Mouse (Mus musculus) left cerebral cortex, adult 2 months (tissue): ENCODE measurements at regions not wholly inside any gene's neighbourhood (a gene's known extent, or its start where the extent isn't known, plus 50 kb on each side); places are given as distances from the start of the nearest gene placed in this dataset.
"Not testable (repeated sequence)": the region's sequence is repeated elsewhere in the genome, so short reads cannot be mapped to it uniquely, and the experiment has no call there.

Experiments
- DNase-seq, 2 experiments: peaks; one replicate each; pipeline ENCODE4 v3.0.0; 2021 to 2022; ENCODE audit warnings: low spot score in 2 of 2, mixed read lengths in 1 of 2; ENCODE audit errors: extremely low spot score in 1 of 2
- H3K27ac ChIP-seq: fragments of 200-600 bp; 2 replicates; pipeline ENCODE4 v1.8.1; 2022
- H3K4me3 ChIP-seq: fragments of 200-600 bp; 2 replicates; pipeline ENCODE4 v1.8.1; 2022
- CTCF ChIP-seq: fragments of 200-600 bp; IDR thresholded peaks from 2 replicates; pipeline ENCODE4 v1.8.1; 2022; ENCODE audit warnings: antibody characterized with exemption, mild to moderate bottlenecking, moderate library complexity
- intact Hi-C: fragments of 180-260 bp; cut with DNase I; formaldehyde crosslinking; loops from one replicate; pipeline ENCODE4 v1.15.1; 2025

DNA sequence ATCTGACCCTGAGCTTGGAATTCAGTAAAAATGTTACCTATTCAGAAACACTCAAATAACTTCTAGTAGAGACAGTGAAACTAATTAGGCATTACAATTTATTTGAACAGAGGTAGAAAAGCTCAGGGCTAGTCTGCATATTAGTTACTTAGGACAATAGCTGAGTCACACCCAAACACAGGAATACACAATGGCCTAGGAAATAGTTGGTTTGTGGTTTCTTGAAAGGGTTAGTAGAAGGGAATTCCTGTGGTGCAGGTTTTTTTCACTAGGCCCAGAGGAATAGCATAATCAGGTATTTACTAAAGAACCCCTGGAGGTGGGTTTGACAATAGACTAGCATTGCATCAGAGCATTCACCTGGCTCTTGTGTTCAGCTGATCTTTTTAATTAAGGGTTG is 513.9 kb downstream of the Dnajb9 start:
- intact Hi-C loops, DNase-seq: not testable (repeated sequence)

DNA sequence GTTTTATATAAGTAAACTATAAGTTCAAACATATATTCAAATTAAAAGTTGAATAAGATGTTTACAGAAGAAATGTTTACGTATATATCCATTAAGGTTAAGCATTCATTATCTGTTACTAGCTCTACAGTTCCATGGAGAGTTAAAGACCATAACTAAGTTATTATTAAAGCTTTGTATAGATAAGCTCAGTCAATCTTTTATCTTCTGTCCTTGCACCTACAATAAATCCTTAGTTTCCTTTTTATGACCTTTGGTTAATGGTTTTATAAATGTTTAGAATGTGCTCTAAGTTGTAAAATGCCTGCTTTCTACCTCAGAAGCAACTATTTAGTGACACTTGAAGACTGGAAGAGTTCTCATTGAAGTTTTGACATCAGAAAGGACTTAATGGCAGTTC is 562.1 kb downstream of the Dnajb9 start:
- intact Hi-C loops = no loop called here
- Histone ChIP-seq H3K27ac (no peak overlapping the region), H3K4me3 (no peak overlapping the region)
- DNase-seq = no peak
- no peak for TF ChIP-seq CTCF

More for the DNA sequence above, 513.9 kb downstream of the Dnajb9 start:
- not testable (repeated sequence) for H3K4me3 ChIP-seq, H3K27ac ChIP-seq

DNA sequence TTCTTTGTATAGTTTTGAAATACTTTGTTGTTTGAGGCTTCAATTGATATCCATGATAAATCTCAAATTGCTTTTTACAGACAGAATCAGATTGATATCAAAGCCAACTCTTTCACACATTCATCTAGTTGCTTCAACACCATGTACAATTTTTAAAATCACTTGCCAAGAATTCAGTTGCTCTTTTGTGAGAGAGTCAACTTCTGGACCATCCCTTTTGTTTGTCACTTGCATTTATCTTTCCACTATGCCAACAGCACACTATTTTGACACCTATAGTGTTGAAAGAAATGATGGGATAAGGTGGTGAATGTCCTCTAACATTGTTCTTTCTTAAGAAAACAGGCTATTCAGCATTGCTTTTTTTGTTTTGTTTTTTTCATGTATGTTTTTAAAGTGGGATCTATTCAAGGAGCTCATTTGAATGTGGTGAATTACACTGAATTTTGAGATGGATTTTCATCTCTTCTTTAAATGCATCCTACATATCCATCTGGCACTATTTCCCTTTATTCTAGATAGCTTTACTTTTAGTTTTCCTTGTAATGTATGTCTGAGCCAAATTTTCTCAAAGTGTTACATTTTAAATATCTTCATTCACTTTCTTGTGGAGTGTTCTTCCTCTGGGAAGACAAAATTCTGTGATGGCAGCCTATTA is 568.8 kb downstream of the Dnajb9 start:
- H3K4me3 ChIP-seq = no peak overlapping the region
- peak overlapping the region; percentile 42; the same call in 1 of the 2 replicates for H3K27ac ChIP-seq
- no peak for TF ChIP-seq CTCF
- no peak for DNase-seq
- intact Hi-C loops = loop anchor here (1.0 to 5.0 kb wide), 3 partner anchors 69 to 506 kb away; no protein-coding TSS in a partner anchor
